Mouse (Mus musculus) embryonic facial prominence, embryonic 15.5 days (tissue): ENCODE measurements around the gene Smarcd3. TPM values are rescaled to one million over a fixed set of nuclear protein-coding genes. Genes with fewer than 3 reads are reported as not detected.
"Not testable (repeated sequence)": the region's sequence is repeated elsewhere in the genome, so short reads cannot be mapped to it uniquely, and the experiment has no call there.

Experiments used
- ATAC-seq: fragments of 200-750 bp; cut with Nextera tagmentation; 2 replicates; pipeline ENCODE4 v1.8.0; 2017; ENCODE audit warnings: low read depth, moderate TSS enrichment; ENCODE audit not compliant: insufficient number of reproducible peaks, low FRiP score, low TSS enrichment
- H3K27ac ChIP-seq: fragments of 300-500 bp; sonication (generic); replicated peaks from 2 replicates; pipeline ENCODE4 v1.5.1; 2015; ENCODE audit warnings: mild to moderate bottlenecking, inconsistent platforms
- H3K27me3 ChIP-seq: fragments of 300-500 bp; sonication (generic); 2 replicates; pipeline ENCODE4 v1.6.1; 2015; ENCODE audit warnings: inconsistent platforms
- H3K36me3 ChIP-seq: fragments of 300-500 bp; sonication (generic); 2 replicates; pipeline ENCODE4 v1.6.1; 2015; ENCODE audit warnings: mild to moderate bottlenecking, inconsistent platforms
- H3K4me1 ChIP-seq: fragments of 300-500 bp; sonication (generic); 2 replicates; pipeline ENCODE4 v1.6.1; 2015; ENCODE audit warnings: inconsistent platforms
- H3K4me2 ChIP-seq: fragments of 300-500 bp; sonication (generic); replicated peaks from 2 replicates; pipeline ENCODE4 v1.6.1; 2015; ENCODE audit warnings: mild to moderate bottlenecking, inconsistent platforms
- H3K4me3 ChIP-seq: fragments of 300-500 bp; sonication (generic); replicated peaks from 2 replicates; pipeline ENCODE4 v1.5.1; 2015; ENCODE audit warnings: mild to moderate bottlenecking, inconsistent platforms
- H3K9ac ChIP-seq: fragments of 300-500 bp; sonication (generic); 2 replicates; pipeline ENCODE4 v1.6.1; 2015; ENCODE audit warnings: inconsistent platforms
- H3K9me3 ChIP-seq: fragments of 300-500 bp; sonication (generic); replicated peaks from 2 replicates; pipeline ENCODE4 v1.6.1; 2016; ENCODE audit warnings: inconsistent platforms
- WGBS: fragments of 180-500 bp; shearing (Covaris S2); methylation state at CpG from one replicate; pipeline ENCODE4 v1.1.7; 2015; 5-methylcytosine and 5-hydroxymethylcytosine counted together
- polyA plus RNA-seq: library from polyadenylated mRNA; unstranded; fragments of >200 nt; fragmentation: Nextera tagmentation; extraction: Ambion mirVana; gene quantifications from 2 replicates; pipeline ENCODE4 v1.2.1, GENCODE M21; 2015

Smarcd3 gene
- polyA plus RNA-seq, 1 experiment from 2014 or later, result 42.4 TPM

DNA sequence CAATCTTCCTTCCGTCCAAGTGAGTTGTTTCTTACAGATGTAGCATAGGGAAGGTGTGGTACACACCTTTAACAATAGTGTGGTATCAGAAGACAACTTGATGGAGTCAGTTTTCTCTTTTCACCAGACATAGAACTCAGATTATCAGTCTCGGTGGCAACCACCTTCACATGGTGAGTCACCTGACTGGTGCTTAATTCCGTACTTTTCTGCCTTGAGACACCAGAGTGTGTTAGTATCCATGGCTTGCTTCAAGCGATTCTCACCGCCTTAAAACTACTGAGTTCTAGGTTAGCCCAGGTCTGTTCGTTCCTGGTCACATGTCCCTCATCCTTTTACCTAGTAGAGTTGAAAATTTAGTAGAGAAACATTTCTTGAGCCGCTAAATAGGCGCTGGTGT is 38.1 kb downstream of the Smarcd3 start:
- H3K4me2 ChIP-seq, result peak overlapping the region; percentile 83
- ATAC-seq, result no peak
- H3K9ac ChIP-seq, result peak overlapping the region; percentile 58; the same call in 1 of the 2 replicates
- H3K27me3 ChIP-seq, result no peaks in the 10 kb centered on the region
- peaks cover 26% of the 10 kb centered on the region for H3K4me1 ChIP-seq
- H3K36me3 ChIP-seq, result peaks cover 31% of the 10 kb centered on the region
- no peaks in the 10 kb centered on the region for H3K9me3 ChIP-seq
- H3K4me3 ChIP-seq, result peak overlapping the region; percentile 70
- peak overlapping the region; percentile 31; the same call in 1 of the 2 replicates for H3K27ac ChIP-seq
- 8% methylated on average over 8 of the region's 8 CpGs for WGBS

DNA sequence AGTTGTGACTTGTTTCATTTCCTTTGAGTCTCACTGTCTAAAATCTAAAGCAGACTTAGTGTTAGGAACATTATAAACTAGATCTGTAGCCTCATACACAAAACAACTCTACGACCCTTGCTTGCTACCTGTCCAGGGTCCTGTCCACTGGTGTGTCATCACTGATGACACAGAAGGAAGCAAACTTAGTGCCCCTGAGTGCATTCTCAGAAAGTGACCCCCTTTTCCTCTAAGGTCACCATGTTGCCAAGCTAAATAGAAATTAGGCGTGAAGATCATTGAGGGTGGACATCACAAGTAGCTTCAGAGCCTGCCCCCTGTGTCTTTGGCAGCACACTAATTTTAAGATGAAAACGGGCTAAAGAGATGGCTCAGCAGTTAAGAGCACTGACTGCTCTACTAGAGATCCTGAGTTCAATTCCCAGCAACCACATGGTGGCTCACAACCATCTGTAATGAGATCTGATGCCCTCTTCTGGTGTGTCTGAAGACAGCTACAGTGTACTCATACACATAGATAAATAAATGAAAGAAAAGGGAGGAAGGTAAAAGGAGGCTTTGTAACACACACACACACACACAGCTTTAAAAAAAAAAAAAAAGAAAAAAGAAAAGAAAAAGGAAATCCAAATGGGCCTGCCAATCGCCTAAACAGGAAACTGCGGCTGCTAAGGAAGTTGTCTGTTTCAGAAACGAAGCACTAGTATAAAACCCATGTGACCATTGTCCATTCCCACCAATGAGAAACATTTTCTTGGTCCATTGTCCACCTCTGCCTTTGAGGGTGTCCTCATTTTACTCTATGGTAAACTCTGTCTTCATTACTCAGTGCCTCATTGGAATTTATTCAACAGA is 45.9 kb downstream of the Smarcd3 start:
- Histone ChIP-seq H3K4me1 (peaks cover 13% of the 10 kb centered on the region), H3K36me3 (peaks cover 21% of the 10 kb centered on the region), H3K27me3 (no peaks in the 10 kb centered on the region), H3K4me2 (peak overlapping the region; percentile 76), H3K9ac (peak overlapping the region; percentile 40), H3K4me3 (peak overlapping the region; percentile 92), H3K27ac (peak overlapping the region; percentile 90), H3K9me3 (no peaks in the 10 kb centered on the region)
- 66% methylated on average over 6 of the region's 6 CpGs for WGBS
- ATAC-seq, result no peak

DNA sequence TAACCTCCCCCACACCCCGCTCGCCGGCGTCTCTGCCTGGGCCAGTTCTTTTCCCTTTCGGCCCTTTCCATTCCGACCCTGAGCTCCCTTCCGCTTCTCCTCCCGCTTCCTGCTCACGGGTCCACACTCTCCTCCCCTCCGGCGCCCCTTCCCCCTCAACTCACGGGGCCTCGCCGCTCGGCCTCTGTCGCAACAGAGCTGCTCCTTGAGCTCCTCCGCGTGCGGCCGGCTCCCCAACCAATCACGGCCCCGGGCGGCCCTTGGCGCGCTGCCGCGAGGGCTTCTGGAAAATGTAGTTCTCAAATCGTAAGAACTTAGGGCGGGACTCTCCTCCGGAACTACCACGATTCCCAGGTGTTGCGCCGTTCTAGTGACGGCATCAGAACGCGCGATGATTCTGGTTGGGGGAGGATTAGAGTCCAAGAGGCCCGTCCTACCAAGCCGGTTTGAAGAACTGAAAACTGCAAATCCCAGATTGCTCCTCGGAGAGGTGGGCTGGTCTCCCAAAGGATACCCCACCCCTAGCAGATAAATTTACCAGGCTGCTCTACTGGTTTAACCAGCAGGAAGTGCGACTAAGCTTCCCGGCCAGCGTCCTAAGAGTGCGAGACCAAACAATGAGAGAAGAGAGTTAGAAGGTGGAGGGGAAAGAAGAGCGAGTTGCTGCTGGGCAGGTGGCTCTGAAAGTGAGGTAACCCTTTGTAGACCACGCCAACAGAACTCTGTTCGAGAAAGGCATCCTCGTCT is 46.9 kb downstream of the Smarcd3 start, which contains the start of gene Abcf2:
Gene Abcf2, minus strand, starts transcription at position 285 of the 747 bp plus-strand sequence.
- Histone ChIP-seq H3K27me3 (no peaks in the 10 kb centered on the region), H3K27ac (peak within 1 kb of the TSS; percentile 90), H3K9ac (peak within 1 kb of the TSS; percentile 73), H3K36me3 (peaks cover 31% of the 10 kb centered on the region), H3K4me1 (peaks cover 13% of the 10 kb centered on the region), H3K4me2 (peak within 1 kb of the TSS; percentile 76), H3K9me3 (no peaks in the 10 kb centered on the region), H3K4me3 (peak within 1 kb of the TSS; percentile 92)
- ATAC-seq, result peak; percentile 96
- WGBS, result under 1% methylated on average over 48 of the region's 48 CpGs

DNA sequence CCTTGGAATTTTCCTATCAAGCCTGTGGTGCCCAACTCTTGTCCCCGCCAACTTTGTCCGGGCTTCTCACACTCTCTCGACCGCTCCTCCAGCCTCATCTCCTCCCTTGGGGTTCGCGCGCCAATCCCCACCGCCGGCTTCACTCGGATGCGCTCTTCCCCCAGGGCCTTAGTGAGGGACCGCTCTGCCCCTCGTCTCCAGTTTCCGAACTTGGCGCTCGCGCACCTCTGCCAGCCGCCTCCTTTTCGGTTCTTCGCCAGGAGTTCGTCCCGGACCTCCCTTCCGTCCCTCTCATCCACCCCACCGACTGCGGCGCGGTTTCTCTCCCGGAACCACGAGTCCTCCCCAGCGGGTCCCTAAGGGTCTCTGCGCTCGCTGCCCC is 47.4 kb downstream of the Smarcd3 start:
- H3K27me3 ChIP-seq, result no peaks in the 10 kb centered on the region
- H3K4me3 ChIP-seq, result peak overlapping the region; percentile 92
- peaks cover 36% of the 10 kb centered on the region for H3K36me3 ChIP-seq
- peak overlapping the region; percentile 73 for H3K9ac ChIP-seq
- peak overlapping the region; percentile 76 for H3K4me2 ChIP-seq
- H3K27ac ChIP-seq, result peak overlapping the region; percentile 90
- H3K9me3 ChIP-seq, result no peaks in the 10 kb centered on the region
- under 1% methylated on average over 32 of the region's 32 CpGs for WGBS
- peaks cover 13% of the 10 kb centered on the region for H3K4me1 ChIP-seq
- ATAC-seq, result peak; percentile 6; the same call in 1 of the 2 replicates

DNA sequence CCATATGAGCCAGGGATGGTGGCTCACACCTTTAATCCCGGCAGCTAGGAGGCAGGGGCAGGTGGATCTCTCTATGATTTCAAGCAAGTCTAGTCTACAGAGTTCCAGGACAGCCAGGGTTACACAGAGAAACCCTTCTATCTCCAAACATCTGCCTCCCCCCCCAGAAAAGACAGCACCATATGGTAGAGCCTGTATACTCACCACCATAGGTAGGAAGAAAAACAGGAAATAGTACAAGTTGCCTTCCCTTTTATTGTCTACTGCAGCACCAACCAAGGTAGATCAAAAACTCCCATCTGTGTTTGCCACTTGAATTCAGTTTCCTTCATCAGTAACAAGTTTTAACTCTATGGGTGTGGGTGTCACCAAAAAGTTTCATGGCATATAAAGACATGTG is 48.3 kb downstream of the Smarcd3 start:
- Histone ChIP-seq H3K4me1 (peaks cover 13% of the 10 kb centered on the region), H3K9me3 (no peaks in the 10 kb centered on the region), H3K36me3 (peaks cover 45% of the 10 kb centered on the region), H3K4me2 (peak overlapping the region; percentile 76), H3K27me3 (no peaks in the 10 kb centered on the region), H3K4me3 (peak overlapping the region; percentile 92), H3K27ac (no peak overlapping the region), H3K9ac (no peak overlapping the region)
- ATAC-seq, result no peak
- 85% methylated on average over 1 of the region's 1 CpGs for WGBS

DNA sequence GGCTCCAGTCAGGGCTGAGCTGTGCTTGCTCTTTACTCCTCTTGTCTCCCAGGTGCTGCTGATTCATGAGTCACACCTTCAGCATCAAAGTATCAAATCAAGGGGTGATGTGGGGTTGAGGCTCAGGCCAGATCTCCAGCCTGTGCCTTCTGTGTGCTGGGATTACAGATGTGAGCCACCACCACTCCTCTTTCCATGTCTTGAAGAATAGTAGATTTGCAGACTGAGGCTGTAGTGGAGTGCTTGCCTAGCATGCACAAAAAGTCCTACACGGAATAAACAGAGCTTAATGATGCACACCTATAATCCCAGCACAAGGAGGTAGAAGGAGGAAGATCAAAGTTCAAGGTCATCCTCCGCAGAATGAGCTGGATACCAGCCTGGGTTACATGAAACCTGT is 67.5 kb downstream of the Smarcd3 start, which contains the start of gene 4931409K22Rik:
Gene 4931409K22Rik, minus strand, starts transcription at position 101 of the 400 bp plus-strand sequence.
- Histone ChIP-seq H3K4me2 (no peak within 1 kb of the TSS), H3K36me3 (no peaks in the 10 kb centered on the region), H3K4me3 (no peak within 1 kb of the TSS), H3K9me3 (no peaks in the 10 kb centered on the region), H3K9ac (no peak within 1 kb of the TSS), H3K4me1 (peaks cover 12% of the 10 kb centered on the region), H3K27me3 (no peaks in the 10 kb centered on the region), H3K27ac (no peak within 1 kb of the TSS)
- 68% methylated on average over 2 of the region's 2 CpGs for WGBS
- no peak for ATAC-seq

DNA sequence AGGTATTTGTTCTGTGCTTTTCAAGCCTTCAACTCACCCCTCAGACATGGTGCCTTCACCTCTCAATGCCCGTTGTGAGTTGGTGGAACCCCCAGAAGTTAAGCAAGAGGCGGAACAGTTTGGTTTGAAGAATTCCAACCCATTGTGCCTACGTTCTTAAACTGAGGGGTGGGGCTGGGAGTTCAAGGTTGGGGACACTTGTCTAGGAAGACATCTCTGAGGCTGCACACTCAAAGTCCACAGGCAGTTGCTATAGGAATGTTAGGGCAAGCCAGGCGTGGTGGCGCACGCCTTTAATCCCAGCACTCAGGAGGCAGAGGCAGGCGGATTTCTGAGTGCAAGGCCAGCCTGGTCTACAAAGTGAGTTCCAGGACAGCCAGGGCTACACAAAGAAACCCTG is 68.9 kb downstream of the Smarcd3 start:
- not testable (repeated sequence) for H3K4me2 ChIP-seq, H3K36me3 ChIP-seq, H3K27me3 ChIP-seq, H3K27ac ChIP-seq, H3K9ac ChIP-seq, ATAC-seq, H3K4me3 ChIP-seq, H3K9me3 ChIP-seq
- WGBS, result 91% methylated on average over 7 of the region's 7 CpGs
- peaks cover 26% of the 10 kb centered on the region for H3K4me1 ChIP-seq

DNA sequence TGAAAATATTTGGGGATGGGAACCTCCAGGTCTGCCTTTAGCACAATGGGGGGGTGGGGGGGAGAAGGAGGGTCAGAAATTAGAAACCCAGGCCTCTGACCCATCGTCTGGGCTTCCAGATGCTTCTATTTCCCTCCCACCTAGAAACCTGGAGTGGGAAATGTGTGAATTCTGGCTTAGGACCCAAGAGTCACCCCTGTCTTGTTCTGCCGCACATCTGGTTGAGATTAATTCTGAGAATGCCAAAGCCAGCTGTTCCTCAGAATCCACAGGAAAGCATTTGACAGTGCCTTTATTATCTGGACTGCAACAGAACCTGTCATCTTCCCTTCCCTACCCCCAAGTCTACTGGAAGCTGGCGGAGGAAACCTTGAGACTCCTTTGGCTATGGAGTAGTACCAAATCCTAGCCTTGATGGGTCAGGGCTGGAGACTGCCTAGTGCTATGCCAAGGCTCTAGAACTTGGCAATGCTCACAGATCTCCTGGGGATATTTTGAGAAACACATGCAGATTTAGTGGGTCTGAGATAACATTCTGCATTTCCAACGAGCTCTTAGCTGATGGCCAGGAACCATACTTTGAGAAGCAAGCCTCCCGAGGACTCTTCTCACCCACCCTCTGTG is 70.5 kb downstream of the Smarcd3 start:
- 40% methylated on average over 5 of the region's 5 CpGs for WGBS
- Histone ChIP-seq H3K9me3 (no peaks in the 10 kb centered on the region), H3K36me3 (no peaks in the 10 kb centered on the region), H3K4me2 (no peak overlapping the region), H3K4me3 (no peak overlapping the region), H3K9ac (no peak overlapping the region), H3K4me1 (peaks cover 26% of the 10 kb centered on the region), H3K27me3 (0 out of 2 replicates have a peak, but pooled peaks cover 6% of the 10 kb centered on the region), H3K27ac (no peak overlapping the region)
- ATAC-seq, result no peak

DNA sequence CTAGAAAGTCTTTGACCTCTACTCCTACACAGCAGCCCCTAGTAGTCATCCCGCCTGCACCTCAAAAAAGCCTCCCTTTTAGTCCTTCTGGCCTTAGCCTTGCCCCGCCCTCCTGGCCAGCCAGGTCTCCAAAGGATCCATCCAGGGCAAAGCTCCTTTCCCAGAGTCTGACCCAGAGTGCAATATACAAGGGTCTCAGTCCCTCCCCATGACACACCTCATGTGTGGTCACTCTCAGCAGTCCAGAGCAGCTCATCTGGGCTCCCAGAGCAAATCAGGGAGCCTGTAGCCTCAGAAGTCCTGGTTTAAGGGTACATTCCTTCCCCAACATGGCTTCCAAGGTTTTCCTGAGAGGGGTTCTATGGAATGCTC is 72.9 kb downstream of the Smarcd3 start:
- ATAC-seq, result no peak
- WGBS, result 65% methylated on average over 2 of the region's 2 CpGs
- H3K9ac ChIP-seq, result 0 out of 2 replicates have a peak overlapping the region, but pooled peaks have one; percentile 9
- no peaks in the 10 kb centered on the region for H3K36me3 ChIP-seq
- H3K9me3 ChIP-seq, result no peaks in the 10 kb centered on the region
- H3K4me3 ChIP-seq, result no peak overlapping the region
- H3K27ac ChIP-seq, result no peak overlapping the region
- peaks cover 26% of the 10 kb centered on the region for H3K4me1 ChIP-seq
- peak overlapping the region; percentile 41 for H3K4me2 ChIP-seq
- H3K27me3 ChIP-seq, result 0 out of 2 replicates have a peak, but pooled peaks cover 6% of the 10 kb centered on the region

DNA sequence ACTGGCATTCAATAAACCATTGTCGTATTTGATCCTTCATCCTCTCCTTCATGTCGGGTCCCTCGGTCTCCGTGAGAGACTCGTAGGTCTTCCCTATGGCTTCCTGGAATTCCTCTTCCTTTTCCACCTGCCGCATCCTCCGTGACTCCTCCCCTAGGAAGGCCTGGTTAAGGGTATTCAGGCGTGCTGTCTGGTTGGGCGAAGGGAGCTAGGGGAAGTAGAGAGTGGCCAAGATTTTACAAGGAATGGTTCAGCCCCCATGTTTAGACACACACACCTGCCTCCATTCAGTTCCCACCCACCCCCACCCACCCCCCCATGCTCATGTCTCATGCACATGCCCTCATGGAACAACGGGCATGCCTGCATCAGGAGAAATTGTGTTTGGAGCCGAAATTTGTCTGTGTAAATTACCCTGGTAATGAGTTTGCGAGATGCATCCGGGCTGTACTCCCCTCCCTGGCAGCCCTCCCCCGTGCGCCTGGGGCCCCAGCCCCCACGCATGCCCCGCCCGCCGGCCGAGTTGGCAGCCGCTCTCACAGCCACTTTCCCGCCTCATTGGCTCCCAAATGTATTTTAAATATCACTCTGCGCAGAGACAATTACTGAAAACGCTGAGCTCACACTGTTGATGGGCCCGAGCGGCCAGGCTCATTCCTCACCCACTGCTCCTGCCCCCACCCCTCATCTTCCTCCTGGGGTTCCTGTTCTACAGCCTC is 73.5 kb downstream of the Smarcd3 start:
- peak; percentile 44; the same call in 1 of the 2 replicates for ATAC-seq
- H3K4me3 ChIP-seq, result no peak overlapping the region
- 0 out of 2 replicates have a peak overlapping the region, but pooled peaks have one; percentile 9 for H3K9ac ChIP-seq

More for the DNA sequence above, 73.5 kb downstream of the Smarcd3 start:
- 24% methylated on average over 26 of the region's 26 CpGs for WGBS
- Histone ChIP-seq H3K27ac (no peak overlapping the region), H3K4me2 (peak overlapping the region; percentile 41), H3K9me3 (no peaks in the 10 kb centered on the region), H3K27me3 (0 out of 2 replicates have a peak, but pooled peaks cover 6% of the 10 kb centered on the region), H3K4me1 (peaks cover 26% of the 10 kb centered on the region), H3K36me3 (no peaks in the 10 kb centered on the region)
